Mouse (Mus musculus): ENCODE data around the gene Fkbp11.

Gene Fkbp11

GRCm38 (mm10) chr15:98692171-98692715 lies 35.8 kb downstream of the Fkbp11 start:
- DNase-seq (ENCODE audit: low read depth), result no peak

GRCm38 (mm10) chr15:98691486-98692147 lies 36.4 kb downstream of the Fkbp11 start:
- no peak for DNase-seq (ENCODE audit: low read depth)

GRCm38 (mm10) chr15:98689682-98690081 lies 38.3 kb downstream of the Fkbp11 start:
- DNase-seq (ENCODE audit: low read depth), result no peak

GRCm38 (mm10) chr15:98685926-98686325 lies 42.1 kb downstream of the Fkbp11 start:
- DNase-seq (ENCODE audit: low read depth), result no peak

- DNase-seq (ENCODE audit: low read depth), result no peak
Measured at GRCm38 (mm10) chr15:98683746-98684145, 44.3 kb downstream of the Fkbp11 start.

- no peak for DNase-seq (ENCODE audit: low read depth)
Measured at GRCm38 (mm10) chr15:98683177-98683576, 44.8 kb downstream of the Fkbp11 start.

- DNase-seq (ENCODE audit: low read depth), result no peak
Measured at GRCm38 (mm10) chr15:98681633-98682032, 46.4 kb downstream of the Fkbp11 start.

GRCm38 (mm10) chr15:98680660-98681059 lies 47.3 kb downstream of the Fkbp11 start:
- DNase-seq (ENCODE audit: low read depth), result no peak

- no peak for DNase-seq (ENCODE audit: low read depth)
Measured at GRCm38 (mm10) chr15:98677977-98678376, 50.0 kb downstream of the Fkbp11 start.

GRCm38 (mm10) chr15:98676940-98677728 lies 50.9 kb downstream of the Fkbp11 start, which contains the start of gene Rnd1:
Gene Rnd1, minus strand, starts transcription at chr15:98677461.
- DNase-seq (ENCODE audit: low read depth), result peak; percentile 72

GRCm38 (mm10) chr15:98676471-98676870 lies 51.5 kb downstream of the Fkbp11 start:
- no peak for DNase-seq (ENCODE audit: low read depth)

GRCm38 (mm10) chr15:98675634-98676250 lies 52.3 kb downstream of the Fkbp11 start:
- no peak for DNase-seq (ENCODE audit: low read depth)

GRCm38 (mm10) chr15:98674994-98675545 lies 52.9 kb downstream of the Fkbp11 start:
- DNase-seq (ENCODE audit: low read depth), result no peak

All from c-Kit-positive CD71-positive TER-119-negative erythroid progenitor cells, embryonic 14.5 days (primary cell).